Mouse (Mus musculus): ENCODE data around the gene Pyroxd2. TPM values are rescaled to one million over a fixed set of nuclear protein-coding genes. Genes with fewer than 3 reads are reported as not detected.

Pyroxd2 gene
- polyA plus RNA-seq, 1 experiment from 2014 or later, result 6.4 TPM

- Histone ChIP-seq H3K4me2 (no peak overlapping the region), H3K9me3 (replicated peaks) (no peaks in the 10 kb centered on the region; the same call in 1 of the 2 replicates), H3K27ac (no peak overlapping the region), H3K36me3 (no peaks in the 10 kb centered on the region), H3K9ac (no peak overlapping the region), H3K4me3 (replicated peaks) (no peak overlapping the region), H3K27me3 (no peaks in the 10 kb centered on the region), H3K4me1 (peaks cover 9% of the 10 kb centered on the region)
- 82% methylated on average over 3 of the region's 3 CpGs for WGBS
- ATAC-seq (replicated peaks; ENCODE audit: low FRiP score), result no peak
These were observed 75.1 kb downstream of the Pyroxd2 start for GRCm38 (mm10) chr19:42677452-42677851.

DNA sequence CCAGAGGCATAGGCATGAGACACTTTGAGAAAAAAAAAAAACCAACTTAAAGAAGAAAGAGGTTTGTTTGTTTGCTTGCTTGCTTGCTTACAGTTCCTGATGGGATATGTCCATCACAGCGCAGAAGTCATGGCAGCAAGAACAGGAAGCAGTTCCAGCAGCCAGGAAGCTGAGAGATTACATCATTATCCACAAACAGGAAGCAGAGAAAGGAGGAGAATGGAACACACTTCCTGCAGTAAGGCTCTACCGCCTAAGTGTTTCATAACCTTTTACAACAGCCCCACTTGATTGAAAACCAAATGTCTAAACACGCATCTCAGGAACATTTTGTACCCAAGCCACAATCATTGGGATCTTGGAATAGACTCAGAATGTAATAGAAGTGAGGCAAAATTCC, 75.6 kb downstream of the Pyroxd2 start:
- H3K27me3 ChIP-seq, result no peaks in the 10 kb centered on the region
- no peaks in the 10 kb centered on the region; the same call in 1 of the 2 replicates for H3K9me3 ChIP-seq (replicated peaks)
- H3K4me3 ChIP-seq (replicated peaks), result no peak overlapping the region
- H3K4me2 ChIP-seq, result no peak overlapping the region
- H3K4me1 ChIP-seq, result peaks cover 9% of the 10 kb centered on the region
- 83% methylated on average over 3 of the region's 3 CpGs for WGBS
- H3K27ac ChIP-seq, result no peak overlapping the region
- no peak for ATAC-seq (replicated peaks; ENCODE audit: low FRiP score)
- H3K36me3 ChIP-seq, result no peaks in the 10 kb centered on the region
- no peak overlapping the region for H3K9ac ChIP-seq

Other genes starting within 250 kb of the Pyroxd2 start
- gene R3hcc1l, start 234.0 kb downstream of the Pyroxd2 start, polyA plus RNA-seq (2015; fragmentation: Nextera tagmentation; extraction: Ambion mirVana), result 20.6 and 23.1 TPM in 2 replicates
- gene Loxl4, start 140.0 kb downstream of the Pyroxd2 start, polyA plus RNA-seq (2015; fragmentation: Nextera tagmentation; extraction: Ambion mirVana), result 1.8 and 2.2 TPM in 2 replicates
- gene Hps1, start 27.2 kb upstream of the Pyroxd2 start, polyA plus RNA-seq (2015; fragmentation: Nextera tagmentation; extraction: Ambion mirVana), result 14.7 and 14.8 TPM in 2 replicates

Measured in kidney, embryonic 15.5 days (tissue).